Mouse (Mus musculus) embryo, embryonic 11.5 days (tissue): ENCODE data around the gene Fam126a.
A peak's percentile ranks its signal among the peaks of the same experiment; 100 is the strongest.

Experiments used
- DNase-seq: peaks from one replicate; pipeline ENCODE4 v3.0.0-alpha.2; 2012; ENCODE audit warnings: low read depth, low spot score

The Fam126a gene

GRCm38 (mm10) chr5:23992876-23993552, 37.5 kb downstream of the Fam126a start:
- no peak for DNase-seq

- DNase-seq, result no peak
Observed at GRCm38 (mm10) chr5:23990001-23990400, 40.5 kb downstream of the Fam126a start.

DNA sequence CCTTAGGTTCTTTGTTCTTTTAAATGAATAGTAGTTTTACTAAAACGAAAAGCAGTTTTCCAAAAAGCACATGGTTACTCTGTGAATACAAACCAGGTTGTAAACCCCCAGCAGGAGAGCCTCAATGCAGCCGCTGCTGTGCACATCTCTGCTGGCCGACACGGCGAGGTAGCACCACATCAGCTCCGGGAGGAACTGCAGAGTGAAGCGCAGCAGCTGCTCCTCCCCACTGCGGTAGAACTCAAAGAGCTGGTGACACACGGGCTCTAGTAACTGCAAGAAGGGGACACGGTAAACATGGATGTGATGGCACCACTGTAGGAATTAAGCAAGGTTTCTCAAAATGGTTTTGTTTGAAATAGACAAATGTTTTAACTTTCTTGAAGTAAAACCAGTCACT, 42.7 kb downstream of the Fam126a start:
- DNase-seq, result no peak

DNA sequence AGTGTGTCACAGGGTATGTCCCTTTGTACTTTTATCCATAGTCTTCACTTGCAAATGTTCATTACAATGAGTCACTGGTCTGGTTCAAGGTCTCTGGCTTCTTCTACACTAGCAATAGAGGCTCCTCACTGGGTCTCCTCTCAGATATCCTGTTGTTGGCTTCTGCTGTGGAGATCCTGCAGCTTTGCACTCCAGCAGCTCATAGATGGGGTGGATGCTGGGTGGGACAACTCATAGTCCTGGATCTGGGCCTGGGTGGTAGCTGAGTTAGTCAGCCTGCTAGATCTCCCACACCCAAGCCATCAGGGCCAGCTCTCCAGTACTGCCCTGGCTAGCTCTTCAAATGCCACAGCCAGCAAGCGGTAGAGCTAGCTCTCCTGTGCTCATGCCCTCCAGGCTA, 48.4 kb downstream of the Fam126a start:
- DNase-seq, result no peak

DNA sequence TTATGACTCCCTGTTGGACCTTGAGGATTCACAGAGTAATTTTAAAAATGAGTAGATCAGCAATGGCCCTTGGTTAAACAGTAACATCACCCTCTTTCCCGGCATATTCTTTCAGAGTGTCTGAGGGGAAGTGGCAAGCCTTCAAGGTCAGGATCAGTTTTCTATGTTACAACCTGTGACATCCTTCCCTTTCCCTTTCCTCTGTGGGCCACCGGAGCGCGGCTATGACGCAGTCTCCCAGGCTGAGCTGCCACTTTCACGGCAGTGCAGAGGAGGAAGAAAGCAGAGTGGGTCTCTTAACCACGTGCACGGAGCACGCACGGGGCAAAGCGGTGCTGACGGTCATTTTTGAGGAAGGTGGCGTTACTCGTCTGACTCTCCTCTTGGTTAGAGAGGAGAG, 52.0 kb downstream of the Fam126a start:
- DNase-seq, result no peak

- DNase-seq, result no peak
Observed at GRCm38 (mm10) chr5:23974994-23975575, 55.4 kb downstream of the Fam126a start.

DNA sequence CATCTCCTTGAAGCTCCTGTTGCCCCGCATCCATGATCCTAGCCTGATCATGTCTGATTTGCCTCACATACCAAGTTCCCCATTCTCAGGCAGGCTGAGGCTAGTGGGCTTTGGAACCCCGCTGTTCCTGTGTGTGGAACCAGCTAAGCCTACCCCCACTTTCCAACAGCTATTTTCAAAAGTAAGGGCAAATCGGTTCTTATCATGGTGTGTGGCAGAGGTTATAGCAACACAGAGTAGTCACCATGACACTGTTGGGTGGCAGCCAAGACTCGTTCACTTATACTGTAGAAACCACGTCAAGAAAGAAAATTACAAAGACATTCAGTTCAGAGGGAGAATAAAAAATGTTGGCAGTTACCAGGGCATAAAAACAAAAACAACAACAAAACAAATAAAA, 62.8 kb downstream of the Fam126a start:
- DNase-seq, result no peak

GRCm38 (mm10) chr5:23964599-23965165, 65.8 kb downstream of the Fam126a start:
- no peak for DNase-seq

- DNase-seq, result no peak
Observed at GRCm38 (mm10) chr5:23953047-23953446, 77.4 kb downstream of the Fam126a start.

GRCm38 (mm10) chr5:23948071-23948470, 82.4 kb downstream of the Fam126a start:
- no peak for DNase-seq

DNA sequence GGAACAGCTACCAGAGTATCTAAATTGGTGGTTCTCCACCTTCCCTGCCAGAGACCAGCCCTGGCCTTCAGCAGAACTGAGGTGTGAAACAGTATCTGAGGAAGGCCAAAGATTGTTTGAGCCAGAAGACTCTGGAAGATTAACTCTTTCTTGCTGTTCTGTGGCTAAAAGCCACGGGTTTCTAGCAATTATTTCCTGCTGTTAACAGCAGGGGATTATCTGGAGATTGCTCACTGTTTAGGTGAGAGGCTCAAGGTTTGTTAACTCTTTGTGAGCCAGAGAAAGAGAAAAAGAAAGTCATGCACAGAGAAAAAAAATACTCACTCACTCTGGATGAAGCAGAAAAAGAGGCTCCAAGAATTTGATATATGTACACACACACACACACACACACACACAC, 85.4 kb downstream of the Fam126a start:
- no peak for DNase-seq

GRCm38 (mm10) chr5:23943534-23943933, 87.0 kb downstream of the Fam126a start:
- no peak for DNase-seq

DNA sequence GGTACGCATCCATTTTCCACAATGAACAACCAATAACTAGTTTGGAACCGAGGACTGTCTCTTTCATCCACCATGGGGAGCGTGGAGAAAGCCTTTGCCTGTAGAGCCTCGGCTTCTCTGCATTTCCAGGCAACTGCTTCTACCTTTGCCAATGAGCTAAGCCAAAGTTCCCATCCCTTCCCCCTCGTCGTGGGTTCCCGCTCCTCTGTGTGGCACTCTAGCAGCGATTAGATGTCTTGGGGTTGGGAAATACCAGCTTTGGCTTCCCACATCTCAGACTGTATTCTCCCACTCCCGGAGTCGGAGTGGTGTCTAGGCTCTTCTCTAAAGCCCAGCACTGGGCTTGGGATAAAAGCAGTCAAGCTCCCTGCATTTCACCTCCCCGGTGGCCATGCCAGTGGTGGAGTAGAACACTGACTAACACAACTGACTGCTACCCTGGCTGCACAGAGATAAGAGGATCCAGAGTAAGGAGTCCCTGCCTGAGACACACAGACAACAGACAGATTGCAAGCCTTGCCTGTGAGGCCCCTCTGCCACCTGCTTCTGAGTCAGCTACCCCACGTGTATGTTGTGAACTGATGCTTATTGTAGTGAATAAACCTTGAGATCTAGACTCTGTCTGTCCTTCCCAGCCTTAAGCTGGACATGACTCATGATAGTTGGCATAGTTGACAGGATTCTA, 106.9 kb downstream of the Fam126a start:
- DNase-seq, result peak; percentile 13

DNA sequence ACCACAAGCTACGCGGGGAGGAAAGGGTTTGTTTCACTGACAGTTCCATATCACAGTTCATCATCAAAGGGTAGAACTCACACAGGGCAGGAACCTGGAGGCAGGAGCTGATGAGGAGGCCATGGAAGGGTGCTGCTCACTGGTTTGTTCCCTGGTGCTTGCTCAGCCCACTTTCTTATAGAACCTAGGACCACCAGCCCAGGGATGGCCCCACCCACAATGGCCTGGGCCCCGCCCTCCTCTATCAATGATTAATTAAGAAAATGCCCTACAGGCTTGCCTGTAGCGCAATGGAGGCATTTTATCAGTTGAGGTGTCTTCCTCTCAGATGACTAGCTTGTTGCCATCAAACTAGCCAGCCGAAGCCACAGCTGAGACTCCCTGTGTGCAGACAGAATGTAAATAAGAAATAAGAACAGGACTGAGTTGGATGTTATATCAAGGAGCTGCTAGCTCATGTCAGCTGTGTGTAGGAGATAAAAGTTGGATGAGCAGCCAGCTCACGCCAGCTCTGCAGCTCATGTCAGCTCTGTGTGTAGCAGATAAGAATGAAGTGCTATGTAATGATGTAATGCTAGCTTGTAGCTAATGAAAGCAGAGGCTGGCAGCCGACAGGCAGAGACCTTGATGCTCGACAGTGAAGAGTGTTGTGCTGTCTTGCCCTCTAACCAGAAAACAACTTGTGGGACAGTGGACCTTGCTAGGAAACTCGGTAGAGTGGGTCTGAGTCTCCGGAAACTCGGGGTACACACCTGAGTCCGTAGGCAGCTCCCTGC, 107.8 kb downstream of the Fam126a start:
- DNase-seq, result no peak

GRCm38 (mm10) chr5:23921316-23921715, 109.2 kb downstream of the Fam126a start:
- no peak for DNase-seq

GRCm38 (mm10) chr5:23919892-23920731, 110.4 kb downstream of the Fam126a start:
- no peak for DNase-seq

GRCm38 (mm10) chr5:23917301-23917700, 113.2 kb downstream of the Fam126a start:
- no peak for DNase-seq

DNA sequence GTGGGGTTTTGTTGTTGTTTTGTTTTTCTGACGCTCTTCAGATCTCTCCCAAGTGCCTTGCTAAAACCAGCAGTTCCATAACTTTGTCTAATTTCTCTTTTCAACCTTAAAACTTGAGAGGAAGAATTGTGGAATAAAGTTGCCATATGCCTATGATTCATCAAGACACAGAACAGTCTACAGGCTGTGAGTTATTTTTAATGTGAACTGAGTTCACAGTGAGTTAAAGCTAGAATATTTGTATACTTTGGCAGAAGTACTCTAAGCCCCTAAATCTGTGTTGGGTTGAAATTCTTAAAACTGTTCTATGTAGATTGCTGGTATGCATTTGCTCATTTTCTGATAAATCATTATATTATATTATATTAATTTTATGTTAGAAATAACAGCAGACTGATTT, 118.9 kb downstream of the Fam126a start:
- DNase-seq, result no peak

- no peak for DNase-seq
Observed at GRCm38 (mm10) chr5:23909256-23909655, 121.2 kb downstream of the Fam126a start.

DNA sequence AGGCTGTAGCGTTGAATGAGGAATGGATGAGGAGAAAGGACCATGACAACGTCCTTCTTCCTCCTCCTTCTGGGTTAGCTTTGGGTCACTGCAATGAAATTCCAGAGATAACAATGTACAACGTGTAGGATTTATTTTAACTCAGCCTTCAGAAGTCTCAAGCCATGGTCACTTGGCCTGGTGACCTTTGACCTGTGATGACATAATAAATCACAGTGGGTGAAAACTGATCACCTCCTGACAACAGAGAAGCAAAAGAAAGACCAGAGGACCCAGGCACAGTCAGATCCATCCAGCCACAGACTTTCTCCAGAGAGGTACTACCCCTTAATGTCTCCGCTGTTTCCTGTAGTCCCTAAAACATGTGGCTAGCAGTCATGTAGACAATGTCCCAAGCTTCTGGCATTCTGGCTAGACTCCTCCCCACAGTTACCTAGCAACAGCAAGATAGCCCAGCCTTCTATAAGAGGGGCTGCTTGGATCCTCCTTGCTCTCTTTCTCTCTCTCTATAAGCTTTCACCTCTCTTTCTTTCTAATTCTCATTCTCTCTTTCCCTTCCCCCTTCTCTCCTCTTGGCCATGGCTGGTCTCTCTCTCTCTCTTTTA, 121.9 kb downstream of the Fam126a start:
- DNase-seq, result no peak

DNA sequence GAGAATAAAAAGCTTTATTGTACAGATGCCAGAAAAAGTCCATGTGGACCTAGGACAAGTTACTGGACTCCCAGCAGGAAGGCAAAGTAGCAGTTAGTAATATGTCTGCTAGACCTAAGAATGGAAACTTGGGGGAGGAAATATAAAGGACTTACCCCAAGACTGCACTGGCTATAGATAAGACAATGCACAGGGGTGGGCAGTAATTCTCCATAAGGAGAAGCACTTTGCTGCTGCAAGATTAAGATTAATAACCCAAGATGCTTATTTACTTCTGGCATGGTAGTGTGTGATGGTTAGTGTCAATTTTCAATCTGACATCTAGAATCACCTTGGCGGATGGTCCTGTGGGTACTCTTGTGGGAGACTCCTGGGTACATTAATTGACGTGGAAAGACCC, 128.3 kb downstream of the Fam126a start:
- DNase-seq, result no peak
